Mouse (Mus musculus) heart, embryonic 12.5 days (tissue): ENCODE measurements at regions not wholly inside any gene's neighbourhood (a gene's known extent, or its start where the extent isn't known, plus 50 kb on each side); places are given as distances from the start of the nearest gene placed in this dataset.

Experiments
- ATAC-seq: fragments of 200-750 bp; cut with Nextera tagmentation; 2 replicates; pipeline ENCODE4 v1.8.0; 2017; ENCODE audit warnings: moderate TSS enrichment, moderate library complexity; ENCODE audit not compliant: insufficient number of reproducible peaks, low FRiP score
- H3K27ac ChIP-seq: fragments of 300-500 bp; sonication (generic); 2 replicates; pipeline ENCODE4 v1.5.1; 2016; ENCODE audit warnings: mild to moderate bottlenecking, moderate library complexity; ENCODE audit not compliant: poor library complexity, severe bottlenecking
- H3K27me3 ChIP-seq: fragments of 300-500 bp; sonication (generic); replicated peaks from 2 replicates; pipeline ENCODE4 v1.6.1; 2016; ENCODE audit warnings: mild to moderate bottlenecking, moderate library complexity
- H3K36me3 ChIP-seq: fragments of 300-500 bp; sonication (generic); 2 replicates; pipeline ENCODE4 v1.6.1; 2016; ENCODE audit warnings: mild to moderate bottlenecking, moderate library complexity
- H3K4me1 ChIP-seq: fragments of 300-500 bp; sonication (generic); replicated peaks from 2 replicates; pipeline ENCODE4 v1.6.1; 2016; ENCODE audit warnings: mild to moderate bottlenecking
- H3K4me2 ChIP-seq: fragments of 300-500 bp; sonication (generic); 2 replicates; pipeline ENCODE4 v1.6.1; 2016; ENCODE audit warnings: mild to moderate bottlenecking, moderate library complexity
- H3K4me3 ChIP-seq: fragments of 300-500 bp; sonication (generic); 2 replicates; pipeline ENCODE4 v1.5.1; 2016; ENCODE audit warnings: mild to moderate bottlenecking
- H3K9ac ChIP-seq: fragments of 300-500 bp; sonication (generic); 2 replicates; pipeline ENCODE4 v1.6.1; 2016; ENCODE audit warnings: mild to moderate bottlenecking, moderate library complexity
- H3K9me3 ChIP-seq: fragments of 300-500 bp; sonication (generic); replicated peaks from 2 replicates; pipeline ENCODE4 v1.6.1; 2016; ENCODE audit warnings: mild to moderate bottlenecking, moderate library complexity
- WGBS: fragments of 180-500 bp; shearing (Covaris S2); methylation state at CpG from one replicate; pipeline ENCODE4 v1.1.7; 2016; 5-methylcytosine and 5-hydroxymethylcytosine counted together

DNA sequence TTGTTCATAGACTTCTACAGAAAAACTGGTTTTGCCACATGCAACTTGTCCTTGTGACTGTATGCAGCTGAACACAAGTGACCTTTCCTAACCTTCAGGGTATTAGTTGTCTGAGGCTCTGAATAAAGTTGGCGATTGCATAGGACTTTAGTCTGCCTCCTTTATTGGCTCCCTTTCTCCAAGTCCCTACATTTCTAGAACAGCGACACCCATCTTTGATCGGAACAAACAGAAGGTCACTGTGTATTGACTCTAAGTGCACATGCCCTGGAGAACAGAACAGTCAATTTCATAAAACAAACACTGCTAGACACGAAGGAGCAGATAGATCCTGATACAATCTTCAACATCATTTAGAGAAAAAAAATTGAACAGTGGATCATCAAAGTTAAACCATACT, 60.2 kb upstream of the Rbms3 start:
- no peak for ATAC-seq
- Histone ChIP-seq H3K4me2 (no peak overlapping the region), H3K36me3 (no peaks in the 10 kb centered on the region), H3K9ac (no peak overlapping the region), H3K4me1 (no peaks in the 10 kb centered on the region), H3K27ac (no peak overlapping the region), H3K4me3 (no peak overlapping the region), H3K9me3 (no peaks in the 10 kb centered on the region; the same call in 1 of the 2 replicates), H3K27me3 (no peaks in the 10 kb centered on the region)
- 79% methylated on average over 4 of the region's 4 CpGs for WGBS
